Mouse (Mus musculus): ENCODE measurements at regions not wholly inside any gene's neighbourhood (a gene's known extent, or its start where the extent isn't known, plus 50 kb on each side); places are given as distances from the start of the nearest gene placed in this dataset.

DNA sequence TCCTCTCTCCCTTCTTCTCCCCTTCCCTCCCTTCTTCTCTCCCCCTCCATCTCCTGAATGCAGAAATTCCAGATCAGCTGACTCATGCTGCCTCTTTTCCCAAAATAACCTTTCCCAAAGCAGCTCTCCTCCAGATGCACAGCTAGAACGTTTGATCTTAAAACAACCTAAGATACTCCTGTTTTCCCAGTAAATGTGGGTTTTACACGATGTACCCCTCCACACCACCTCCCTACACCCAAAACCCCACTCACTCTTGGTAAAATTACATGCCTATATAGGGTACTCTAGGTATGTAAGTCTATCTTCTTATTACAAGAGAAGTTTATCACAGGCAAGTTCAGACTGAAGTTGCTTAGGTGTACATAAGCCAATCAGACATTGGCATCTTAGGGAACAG lies 155.2 kb upstream of the Tox3 start:
- peak; percentile 70 for ATAC-seq (ENCODE audit: low TSS enrichment)

DNA sequence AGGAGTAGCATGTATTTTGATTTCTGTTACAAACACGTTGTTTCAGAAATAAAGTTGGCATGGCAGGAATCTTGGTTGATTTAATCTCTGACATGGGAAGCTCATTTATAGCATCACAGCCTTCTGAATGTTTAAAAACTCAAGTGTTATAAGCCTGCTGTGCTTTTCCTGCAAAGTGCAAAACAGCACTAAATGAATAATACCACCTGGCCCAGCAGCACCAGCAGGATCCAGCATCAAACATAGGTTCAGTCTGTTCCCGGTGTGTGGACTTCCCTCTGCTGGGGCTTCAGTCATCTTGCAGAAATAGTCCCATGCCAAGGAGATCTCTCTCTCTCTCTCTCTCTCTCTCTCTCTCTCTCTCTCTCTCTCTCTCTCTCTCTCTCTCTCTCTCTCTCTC lies 154.7 kb upstream of the Tox3 start:
- ATAC-seq (ENCODE audit: low TSS enrichment): peak; percentile 71

DNA sequence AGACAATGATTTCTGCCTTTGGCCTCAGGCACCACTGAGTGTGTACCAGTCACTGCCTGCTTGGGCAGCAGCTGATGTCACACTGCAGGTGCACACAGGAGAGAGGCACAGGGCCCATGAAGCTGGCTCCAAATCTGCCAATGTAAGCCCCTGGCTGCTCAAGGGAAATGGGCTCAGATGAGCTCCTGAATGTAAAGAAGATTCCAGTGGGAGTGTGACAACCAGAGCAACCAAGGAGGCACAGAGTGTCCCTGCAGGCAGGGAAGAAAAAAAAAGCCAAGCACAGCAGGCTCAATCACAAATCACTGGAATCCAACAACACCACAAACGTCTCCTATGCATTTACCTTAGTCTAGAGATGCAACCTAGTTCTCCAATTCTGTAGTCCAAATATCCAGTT lies 151.2 kb upstream of the Tox3 start:
- ATAC-seq (ENCODE audit: low TSS enrichment): peak; percentile 56

DNA sequence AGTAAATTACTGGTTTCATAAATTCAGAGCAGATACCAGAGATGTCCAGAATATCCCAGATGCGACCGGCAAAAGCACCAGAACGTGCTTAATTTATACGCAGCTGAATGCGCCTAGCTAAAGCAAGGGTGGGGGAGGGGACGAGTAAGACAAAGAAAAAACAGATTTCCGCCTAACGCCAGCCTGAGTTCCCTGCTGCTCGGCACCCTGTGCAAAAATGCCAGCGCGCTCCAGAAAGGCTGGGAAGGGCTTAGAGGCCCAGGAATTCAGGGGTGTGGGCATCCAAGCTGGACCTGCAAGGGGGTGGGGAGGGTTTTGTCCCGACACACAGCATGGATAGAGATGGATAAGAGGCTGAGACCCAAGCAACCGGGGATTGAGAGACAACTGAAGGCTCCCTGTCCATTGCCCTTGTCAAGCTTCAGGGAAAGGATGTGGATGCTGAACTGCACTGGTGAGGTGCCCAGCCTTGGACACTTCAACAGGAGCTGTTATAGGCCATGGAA lies 148.6 kb upstream of the Tox3 start:
- peak; percentile 33; the same call in 1 of the 2 replicates for ATAC-seq (ENCODE audit: low TSS enrichment)

DNA sequence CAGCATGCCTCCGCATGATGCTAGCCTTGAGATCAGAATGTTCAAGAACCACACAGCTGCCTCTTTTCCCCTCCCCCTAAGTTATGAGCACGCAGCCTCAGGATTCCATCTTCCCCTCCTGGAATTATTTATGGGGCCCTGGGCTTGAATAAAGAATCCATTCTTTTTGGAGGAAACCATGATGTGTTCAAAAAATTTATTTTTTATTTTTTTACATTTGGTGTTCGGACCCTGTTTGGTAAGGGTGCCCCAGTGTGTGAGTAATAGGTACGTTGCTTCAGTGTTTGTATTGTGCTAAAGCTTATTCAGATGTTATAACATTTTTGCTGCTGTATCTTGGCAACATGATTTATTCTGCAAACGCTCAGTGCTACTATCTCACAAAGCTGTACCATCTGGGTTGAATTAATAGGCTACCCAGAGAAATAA lies 147.8 kb upstream of the Tox3 start:
- ATAC-seq (ENCODE audit: low TSS enrichment): no peak

DNA sequence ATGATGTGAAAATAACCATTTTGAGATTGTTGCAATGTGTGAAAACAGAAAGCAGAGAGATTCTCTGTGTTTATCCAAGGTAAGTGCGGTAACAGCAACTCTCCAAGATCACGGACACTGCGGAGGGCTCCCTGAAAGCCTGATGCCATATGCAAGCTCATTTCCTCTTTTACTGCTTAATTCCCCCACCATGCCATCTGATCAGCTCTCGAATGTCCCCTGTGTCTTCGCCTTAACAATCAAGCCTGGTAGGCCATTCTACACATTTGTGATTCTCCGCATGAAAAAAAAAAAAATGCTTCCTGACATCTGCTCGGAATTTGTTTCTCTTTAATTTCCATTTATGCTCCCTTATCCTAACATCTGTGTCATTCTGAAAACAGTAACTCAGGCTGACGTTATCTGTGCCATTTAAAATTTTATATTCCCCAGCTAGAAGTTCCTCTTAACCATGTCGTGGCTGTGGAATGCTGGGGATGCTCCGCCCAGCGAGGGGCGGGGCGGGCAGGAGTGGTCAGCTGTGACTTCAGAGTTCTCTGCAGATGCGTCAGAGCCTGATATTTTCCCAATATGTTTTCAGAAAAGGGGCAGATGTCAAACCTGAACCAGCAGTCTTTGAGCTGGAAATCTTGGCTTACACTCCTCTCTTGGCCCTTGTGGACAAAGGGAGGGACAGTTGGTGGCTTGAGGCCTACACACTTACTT lies 144.5 kb upstream of the Tox3 start:
- ATAC-seq (ENCODE audit: low TSS enrichment): peak; percentile 28; the same call in 1 of the 2 replicates

DNA sequence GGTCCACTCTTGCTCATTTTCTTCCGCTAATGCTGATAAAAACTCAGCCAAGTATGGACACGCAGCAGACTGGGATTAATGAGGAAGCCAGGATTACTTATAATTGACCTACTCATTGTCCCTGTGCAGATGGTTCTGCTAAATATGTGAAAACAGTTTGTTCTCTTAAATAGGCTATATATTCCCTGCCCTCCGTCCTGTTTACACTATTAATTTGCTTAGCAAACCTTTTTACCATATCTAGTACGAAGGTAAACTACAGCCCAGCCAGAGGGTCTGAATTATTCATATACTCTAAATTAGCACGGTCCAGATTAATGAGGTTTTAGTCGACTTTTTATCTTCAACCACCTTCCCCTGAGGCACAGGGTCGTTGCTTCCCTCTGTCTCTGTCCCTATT lies 143.5 kb upstream of the Tox3 start:
- ATAC-seq (ENCODE audit: low TSS enrichment): no peak

DNA sequence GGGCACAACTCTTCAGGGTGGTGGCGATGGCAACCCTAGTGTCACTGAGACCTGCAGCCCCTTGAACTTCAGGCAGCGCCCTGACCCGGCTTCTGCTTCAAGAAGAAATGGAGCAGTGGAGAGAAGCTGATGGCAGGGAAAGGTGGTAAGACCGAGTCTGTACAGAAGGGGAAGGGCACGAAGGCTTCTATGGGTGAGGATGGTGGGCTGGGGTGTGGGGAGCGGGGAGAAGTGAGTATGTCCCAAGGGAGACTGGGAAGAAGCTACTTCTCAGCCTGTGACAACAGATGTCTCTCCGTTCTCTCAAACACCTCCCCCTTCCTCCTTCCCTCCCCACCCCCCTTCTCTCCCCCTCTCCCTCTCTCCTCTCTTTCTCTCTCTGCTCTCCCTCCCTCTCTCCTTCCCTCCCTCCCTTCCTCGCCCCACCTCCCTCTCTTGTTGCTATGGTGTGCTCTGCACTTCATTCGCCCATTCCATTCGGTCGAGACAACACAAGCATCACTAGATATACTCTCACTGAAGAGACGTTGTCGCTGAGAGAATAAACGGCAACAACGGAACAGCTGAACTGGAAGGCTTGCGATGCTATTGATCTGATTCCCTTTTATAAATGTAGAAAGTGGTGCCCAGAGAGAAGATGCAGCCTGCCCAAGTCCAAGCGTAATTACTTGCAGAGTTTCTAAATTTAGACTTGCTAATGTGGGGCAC lies 142.7 kb upstream of the Tox3 start:
- ATAC-seq (ENCODE audit: low TSS enrichment): peak; percentile 72

DNA sequence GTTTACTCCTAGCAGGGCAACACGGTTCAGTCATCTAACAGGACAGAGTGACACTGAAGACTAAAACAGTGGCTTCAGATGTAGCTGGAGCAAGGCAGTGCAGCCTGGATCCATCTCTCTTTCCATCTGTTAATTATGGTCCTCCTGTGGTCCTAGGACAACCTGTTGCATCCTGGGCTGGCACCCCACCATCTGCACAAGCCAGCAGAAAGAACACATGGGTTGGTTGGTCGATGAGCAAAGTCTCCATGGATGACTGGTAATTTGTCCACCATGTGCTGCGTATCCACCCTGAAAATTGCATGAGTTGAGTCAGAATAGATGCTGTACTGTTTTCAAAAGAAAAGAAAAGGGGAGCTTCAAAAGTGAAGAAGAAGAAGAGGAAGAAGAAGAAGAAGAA lies 138.4 kb upstream of the Tox3 start:
- no peak for ATAC-seq (ENCODE audit: low TSS enrichment)

DNA sequence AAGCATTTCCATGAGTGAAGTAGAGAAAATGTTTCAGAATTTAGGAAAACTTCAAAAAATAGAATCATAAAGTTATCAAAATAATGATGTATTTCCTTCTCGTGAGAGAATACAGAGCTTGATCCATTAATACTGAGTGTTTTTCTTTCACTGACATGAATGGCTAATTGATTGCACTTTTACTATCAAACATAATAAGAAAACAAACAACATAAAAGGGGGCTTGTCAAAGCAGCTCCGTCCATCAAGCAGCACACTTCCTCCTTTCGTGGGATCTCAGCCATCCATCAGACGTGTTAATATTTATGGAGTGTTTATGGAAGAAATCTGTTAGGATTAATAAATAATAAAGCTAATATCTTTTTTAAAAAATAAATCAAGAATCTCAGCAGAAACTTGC lies 130.0 kb upstream of the Tox3 start:
- no peak for ATAC-seq (ENCODE audit: low TSS enrichment)

DNA sequence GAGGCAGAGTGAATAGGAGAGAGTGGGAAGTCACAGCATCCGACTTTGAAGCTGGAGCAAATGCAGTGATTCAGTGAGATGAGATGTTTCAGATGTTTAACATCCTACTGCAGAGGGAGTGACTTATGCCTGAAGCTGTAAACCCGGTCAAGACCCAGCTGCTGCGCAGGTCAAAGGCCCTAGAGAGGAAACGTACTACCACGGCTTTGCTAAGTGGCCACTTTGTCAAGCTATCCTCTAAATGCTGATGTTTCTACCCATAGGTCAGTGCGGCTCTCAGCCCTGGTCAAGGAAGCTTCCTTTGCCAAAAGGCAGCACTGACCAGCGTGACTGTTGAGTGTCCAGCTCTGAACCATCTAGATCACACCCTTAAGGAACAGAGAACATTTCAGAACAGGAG lies 125.9 kb upstream of the Tox3 start:
- ATAC-seq (ENCODE audit: low TSS enrichment): no peak

DNA sequence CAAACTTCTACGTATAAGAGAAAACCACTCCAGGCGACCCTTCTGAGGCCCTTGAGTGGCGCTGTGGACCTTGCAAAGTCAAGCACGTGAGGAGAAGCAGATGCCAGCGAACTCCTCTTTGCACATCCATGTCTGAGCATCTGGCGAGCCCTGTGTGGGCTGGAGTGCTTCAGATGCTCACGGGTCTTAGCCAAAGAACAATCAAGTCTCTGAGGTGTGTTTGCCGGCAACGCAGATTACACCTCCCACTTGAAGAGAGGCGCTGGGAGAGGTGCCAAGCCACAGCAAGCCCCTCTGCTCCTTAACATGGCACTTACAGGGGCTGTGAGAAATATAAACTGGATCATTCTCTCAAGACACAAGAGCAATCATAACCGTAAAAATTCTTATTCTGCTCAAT lies 122.7 kb upstream of the Tox3 start:
- ATAC-seq (ENCODE audit: low TSS enrichment): peak; percentile 38; the same call in 1 of the 2 replicates

DNA sequence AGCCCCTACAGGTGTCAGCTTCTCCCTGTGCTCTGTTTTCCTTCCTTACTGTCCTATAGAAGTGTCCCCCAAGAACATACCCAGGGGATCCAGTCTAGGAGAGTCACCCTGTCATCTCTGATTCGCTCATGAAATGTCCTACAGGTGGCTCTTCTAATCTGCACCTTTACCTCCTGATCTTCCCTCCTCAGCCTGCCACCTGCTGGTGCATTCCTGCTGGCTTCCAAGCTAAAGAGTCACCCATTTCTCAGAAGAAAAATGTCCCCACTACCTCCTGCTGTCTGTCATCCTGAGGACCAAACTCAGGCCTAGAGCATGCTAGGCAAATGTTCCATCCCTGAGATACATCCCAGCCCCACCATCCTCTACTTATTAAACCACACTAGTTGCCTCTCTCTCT lies 115.6 kb upstream of the Tox3 start:
- no peak for ATAC-seq (ENCODE audit: low TSS enrichment)

DNA sequence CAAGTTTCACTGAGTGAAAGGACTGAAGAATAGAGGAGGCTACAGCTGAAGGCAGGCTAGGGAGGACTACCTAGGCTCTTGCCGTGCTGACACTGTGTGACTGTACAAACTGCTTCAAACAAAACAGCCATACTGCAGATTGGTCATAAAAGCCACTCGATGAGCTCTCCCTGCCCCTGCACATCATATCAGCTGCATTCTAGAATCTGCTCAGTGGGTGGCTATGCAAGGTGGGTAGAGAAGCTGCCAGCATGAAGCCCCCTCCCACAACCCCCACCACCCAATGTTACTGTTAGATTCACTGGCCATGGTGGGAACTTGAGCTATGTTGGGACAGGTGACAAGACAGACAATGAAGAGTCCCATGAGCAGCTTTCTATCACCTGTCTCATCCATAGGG lies 107.2 kb upstream of the Tox3 start:
- no peak for ATAC-seq (ENCODE audit: low TSS enrichment)

DNA sequence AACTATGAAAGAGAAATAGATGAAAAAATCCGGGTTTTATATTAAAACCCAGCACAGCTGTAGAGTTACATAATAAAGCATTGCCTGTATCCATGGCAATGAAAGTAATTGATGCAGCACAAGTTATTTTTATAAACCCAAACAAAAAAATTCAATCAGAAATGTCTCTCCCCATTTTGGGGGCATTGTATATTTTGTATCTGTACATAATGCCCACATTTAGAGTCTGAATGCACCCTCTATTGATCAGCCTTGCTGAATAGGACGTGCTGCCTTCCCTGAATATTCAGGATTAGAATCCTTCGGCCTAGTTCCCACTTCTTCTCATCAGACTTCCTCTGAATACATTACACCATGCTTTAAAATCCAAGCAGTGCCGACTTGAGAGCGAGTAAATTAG lies 106.0 kb upstream of the Tox3 start:
- ATAC-seq (ENCODE audit: low TSS enrichment): peak; percentile 89

DNA sequence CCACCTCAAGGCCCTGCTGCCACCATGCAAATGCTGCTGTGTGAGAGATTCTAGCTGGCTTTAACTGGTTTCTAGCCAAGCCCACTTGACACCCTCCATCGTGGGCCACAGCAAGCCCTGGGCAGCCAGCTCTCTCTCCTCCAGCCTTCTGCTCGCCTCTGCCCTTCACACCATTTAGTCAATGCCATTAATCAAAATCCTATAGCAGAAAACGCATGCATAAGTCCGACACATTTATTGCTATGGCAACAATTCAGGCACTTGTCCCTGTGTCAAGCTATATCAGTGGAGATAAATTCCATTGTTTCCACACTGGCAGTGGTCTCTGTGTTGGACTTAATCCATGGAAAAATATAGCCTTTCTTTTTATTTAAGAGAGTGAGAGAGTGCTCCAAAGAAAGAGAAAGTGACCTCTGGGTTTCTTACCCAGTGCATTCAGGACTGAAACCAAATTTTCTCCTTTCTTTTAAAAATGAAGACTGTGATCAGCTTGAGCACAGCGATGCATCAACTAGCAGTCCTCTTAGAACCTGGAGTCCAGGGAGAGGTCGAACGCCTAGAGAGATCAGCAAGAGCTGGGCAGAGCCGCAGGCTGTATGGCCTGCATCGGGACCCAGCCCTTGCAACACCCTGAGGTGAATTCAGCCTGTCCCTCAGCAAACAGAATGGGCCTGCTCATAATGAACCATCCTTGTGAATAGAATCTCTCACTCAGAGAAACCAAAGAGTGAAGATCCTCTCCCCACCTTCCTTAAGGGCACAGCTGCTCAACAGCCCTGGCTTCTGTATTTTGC lies 93.1 kb upstream of the Tox3 start:
- no peak for ATAC-seq (ENCODE audit: low TSS enrichment)

DNA sequence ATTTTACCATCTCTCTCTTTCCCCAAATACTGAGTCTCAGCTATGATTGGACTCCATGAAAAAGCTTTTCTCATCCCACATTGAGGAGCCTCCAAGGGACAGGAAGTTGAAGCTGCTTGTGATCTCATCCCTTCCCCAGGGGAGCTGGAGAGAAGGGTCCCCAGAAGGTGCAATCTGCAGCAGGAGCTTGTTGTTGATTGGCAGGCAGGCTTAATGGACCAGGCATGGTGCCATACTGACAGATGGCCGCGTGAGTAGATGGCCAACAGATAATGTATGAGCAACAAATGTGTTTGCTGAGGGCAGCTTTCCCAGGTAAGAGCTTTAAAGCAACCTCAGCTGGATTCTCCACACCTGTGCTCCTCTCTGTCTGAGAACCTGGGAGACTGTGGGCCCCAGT lies 65.9 kb upstream of the Tox3 start:
- ATAC-seq (ENCODE audit: low TSS enrichment): no peak
